Mouse (Mus musculus) myocyte (in vitro differentiated cells): ENCODE measurements around the gene Lce1c.
"Not testable (repeated sequence)": the region's sequence is repeated elsewhere in the genome, so short reads cannot be mapped to it uniquely, and the experiment has no call there.

Experiments used
- CEBPB ChIP-seq: IDR thresholded peaks from 2 replicates; pipeline ENCODE4 v1.6.1; 2011; ENCODE audit warnings: mild to moderate bottlenecking, moderate library complexity; ENCODE audit not compliant: poor library complexity, insufficient read depth, severe bottlenecking
- E2F4 ChIP-seq: IDR thresholded peaks from one replicate; pipeline ENCODE4 v1.6.1; 2011; ENCODE audit warnings: mild to moderate bottlenecking, control low read depth, moderate library complexity; ENCODE audit not compliant: insufficient read depth
- MAX ChIP-seq: IDR thresholded peaks from one replicate; pipeline ENCODE4 v1.6.1; 2011; ENCODE audit warnings: low read depth, mild to moderate bottlenecking, control low read depth
- MYOD1 ChIP-seq, 3 experiments: IDR thresholded peaks; one replicate each; pipeline ENCODE4 v1.6.1; 2011; ENCODE audit warnings: control low read depth in 2 of 3, low read depth in 2 of 3, mild to moderate bottlenecking in 2 of 3, moderate library complexity in 1 of 3; ENCODE audit not compliant: insufficient read length in 2 of 3, control insufficient read depth in 1 of 3
- MYOG ChIP-seq, 3 experiments: IDR thresholded peaks; one replicate each; pipeline ENCODE4 v1.6.1; 2011; ENCODE audit warnings: control low read depth in 2 of 3, low read depth in 2 of 3, mild to moderate bottlenecking in 2 of 3; ENCODE audit not compliant: insufficient read length in 2 of 3, control insufficient read depth in 1 of 3, insufficient read depth in 1 of 3
- POLR2A ChIP-seq: IDR thresholded peaks from one replicate; pipeline ENCODE4 v1.6.1; 2011; ENCODE audit warnings: low read depth, mild to moderate bottlenecking, control low read depth, moderate library complexity; ENCODE audit not compliant: insufficient read length
- POLR2AphosphoS2 ChIP-seq: IDR thresholded peaks from one replicate; pipeline ENCODE4 v1.6.1; 2011; ENCODE audit warnings: low read depth, control low read depth; ENCODE audit not compliant: insufficient read length
- SRF ChIP-seq: IDR thresholded peaks from one replicate; pipeline ENCODE4 v1.6.1; 2011; ENCODE audit warnings: low read depth; ENCODE audit not compliant: control insufficient read depth, insufficient read length
- TCF12 ChIP-seq: IDR thresholded peaks from one replicate; pipeline ENCODE4 v1.6.1; 2011; ENCODE audit warnings: mild to moderate bottlenecking, control low read depth; ENCODE audit not compliant: poor library complexity, insufficient read depth, severe bottlenecking
- TCF3 ChIP-seq: IDR thresholded peaks from one replicate; pipeline ENCODE4 v1.6.1; 2011; ENCODE audit warnings: low read depth, control low read depth; ENCODE audit not compliant: insufficient read length
- USF1 ChIP-seq: IDR thresholded peaks from one replicate; pipeline ENCODE4 v1.6.1; 2011; ENCODE audit warnings: low read depth, mild to moderate bottlenecking, control low read depth, moderate library complexity

- not testable (repeated sequence) for TF ChIP-seq POLR2AphosphoS2; POLR2A; E2F4; MAX; USF1; CEBPB; TCF12; MYOG (IDR thresholded peaks at IDR 0.05; ENCODE audit: control insufficient read depth in 1 of 3, insufficient read depth in 1 of 3, insufficient read length in 2 of 3, low read depth in 2 of 3); SRF; MYOD1 (IDR thresholded peaks at IDR 0.05; ENCODE audit: control insufficient read depth in 1 of 3, insufficient read length in 2 of 3, low read depth in 2 of 3); TCF3
Measured at GRCm38 (mm10) chr3:92689154-92689553, 10.1 kb downstream of the Lce1c start.
